Mouse (Mus musculus) neural tube, embryonic 14.5 days (tissue): ENCODE results near the gene Sstr3. TPM values are rescaled to one million over a fixed set of nuclear protein-coding genes. Genes with fewer than 3 reads are reported as not detected.
A peak's percentile ranks its signal among the peaks of the same experiment; 100 is the strongest.

Source experiments
- ATAC-seq: fragments of 200-750 bp; cut with Nextera tagmentation; 2 replicates; pipeline ENCODE4 v1.8.0; 2017; ENCODE audit warnings: low read depth, mild to moderate bottlenecking, moderate TSS enrichment, moderate library complexity
- H3K27ac ChIP-seq: fragments of 300-500 bp; sonication (generic); 2 replicates; pipeline ENCODE4 v1.5.1; 2014; ENCODE audit warnings: low read depth, mild to moderate bottlenecking, control low read depth, low read length, moderate library complexity, mixed read lengths
- H3K27me3 ChIP-seq: fragments of 300-500 bp; sonication (generic); 2 replicates; pipeline ENCODE4 v1.6.1; 2014; ENCODE audit warnings: low read length; ENCODE audit not compliant: control insufficient read depth, insufficient read depth
- H3K36me3 ChIP-seq: fragments of 300-500 bp; sonication (generic); 2 replicates; pipeline ENCODE4 v1.6.1; 2014; ENCODE audit warnings: low read length, mixed read lengths; ENCODE audit not compliant: control insufficient read depth, insufficient read depth
- H3K4me1 ChIP-seq: fragments of 300-500 bp; sonication (generic); 2 replicates; pipeline ENCODE4 v1.6.1; 2014; ENCODE audit warnings: low read length; ENCODE audit not compliant: control insufficient read depth, insufficient read depth
- H3K4me2 ChIP-seq: fragments of 300-500 bp; sonication (generic); 2 replicates; pipeline ENCODE4 v1.6.1; 2014; ENCODE audit warnings: mild to moderate bottlenecking, low read depth, low read length, control low read depth
- H3K4me3 ChIP-seq: fragments of 300-500 bp; sonication (generic); 2 replicates; pipeline ENCODE4 v1.5.1; 2014; ENCODE audit warnings: low read depth, low read length, control low read depth, mixed read lengths
- H3K9ac ChIP-seq: fragments of 300-500 bp; sonication (generic); replicated peaks from 2 replicates; pipeline ENCODE4 v1.6.1; 2014; ENCODE audit warnings: low read depth, mild to moderate bottlenecking, control low read depth, low read length, mixed read lengths
- H3K9me3 ChIP-seq: fragments of 300-500 bp; sonication (generic); 2 replicates; pipeline ENCODE4 v1.6.1; 2016; ENCODE audit warnings: low read length; ENCODE audit not compliant: control insufficient read depth
- WGBS: fragments of 180-500 bp; shearing (Covaris S2); extraction: QIAGEN DNeasy Blood & Tissue Kit; methylation state at CpG from one replicate; pipeline ENCODE4 v1.1.7; 2014; 5-methylcytosine and 5-hydroxymethylcytosine counted together
- polyA plus RNA-seq: library from polyadenylated mRNA; unstranded; fragments of >200 nt; fragmentation: Nextera tagmentation; extraction: Ambion mirVana; gene quantifications from 2 replicates; pipeline ENCODE4 v1.2.1, GENCODE M21; 2014

The Sstr3 gene
- polyA plus RNA-seq, 1 experiment from 2014 or later = 0.67 TPM

GRCm38 (mm10) chr15:78514393-78515146 is 29.9 kb downstream of the Sstr3 start:
- no peaks in the 10 kb centered on the region for H3K4me1 ChIP-seq
- WGBS = 36% methylated on average over 7 of the region's 7 CpGs
- H3K27me3 ChIP-seq = no peaks in the 10 kb centered on the region
- no peaks in the 10 kb centered on the region for H3K9me3 ChIP-seq
- no peak overlapping the region for H3K9ac ChIP-seq
- H3K4me2 ChIP-seq = no peak overlapping the region
- peak; percentile 46; the same call in 1 of the 2 replicates for ATAC-seq
- H3K27ac ChIP-seq = no peak overlapping the region
- no peaks in the 10 kb centered on the region for H3K36me3 ChIP-seq
- no peak overlapping the region for H3K4me3 ChIP-seq

DNA sequence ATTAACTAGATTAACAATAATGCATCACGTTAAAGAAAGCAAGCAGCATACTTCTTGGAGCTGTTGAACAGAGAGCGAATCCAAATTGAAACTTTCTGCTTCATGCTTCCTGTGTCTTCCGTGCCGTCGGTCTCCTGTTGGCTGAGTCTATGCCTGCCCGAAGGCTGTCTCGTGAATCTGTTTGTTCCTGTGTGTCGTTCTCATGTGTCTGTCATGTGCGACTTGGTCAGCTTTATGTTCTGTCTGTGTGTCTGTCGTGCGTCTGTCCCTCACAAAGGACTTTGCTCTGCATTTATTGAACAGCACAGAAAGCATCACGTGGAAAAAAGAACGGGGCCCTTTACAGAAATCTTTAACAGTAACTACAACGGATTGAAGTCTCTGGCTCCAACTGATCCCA is 31.5 kb downstream of the Sstr3 start:
- no peak overlapping the region for H3K4me2 ChIP-seq
- no peaks in the 10 kb centered on the region for H3K4me1 ChIP-seq
- 87% methylated on average over 14 of the region's 14 CpGs for WGBS
- H3K27me3 ChIP-seq = no peaks in the 10 kb centered on the region
- ATAC-seq = no peak
- H3K36me3 ChIP-seq = no peaks in the 10 kb centered on the region
- H3K4me3 ChIP-seq = no peak overlapping the region
- H3K27ac ChIP-seq = no peak overlapping the region
- no peak overlapping the region for H3K9ac ChIP-seq
- no peaks in the 10 kb centered on the region for H3K9me3 ChIP-seq

GRCm38 (mm10) chr15:78511951-78512350 is 32.5 kb downstream of the Sstr3 start:
- Histone ChIP-seq H3K9ac (no peak overlapping the region), H3K4me3 (no peak overlapping the region)
- WGBS = 86% methylated on average over 7 of the region's 7 CpGs

GRCm38 (mm10) chr15:78510736-78511135 is 33.7 kb downstream of the Sstr3 start:
- H3K36me3 ChIP-seq = no peaks in the 10 kb centered on the region
- no peak for ATAC-seq
- no peaks in the 10 kb centered on the region for H3K4me1 ChIP-seq
- no peak overlapping the region for H3K4me3 ChIP-seq
- H3K9ac ChIP-seq = no peak overlapping the region
- no peak overlapping the region for H3K27ac ChIP-seq
- H3K27me3 ChIP-seq = no peaks in the 10 kb centered on the region
- 92% methylated on average over 6 of the region's 6 CpGs for WGBS
- no peaks in the 10 kb centered on the region for H3K9me3 ChIP-seq
- no peak overlapping the region for H3K4me2 ChIP-seq

More at GRCm38 (mm10) chr15:78511951-78512350, 32.5 kb downstream of the Sstr3 start:
- H3K27me3 ChIP-seq = no peaks in the 10 kb centered on the region
- ATAC-seq = no peak
- no peak overlapping the region for H3K4me2 ChIP-seq
- H3K4me1 ChIP-seq = no peaks in the 10 kb centered on the region
- no peaks in the 10 kb centered on the region for H3K9me3 ChIP-seq
- H3K27ac ChIP-seq = no peak overlapping the region
- no peaks in the 10 kb centered on the region for H3K36me3 ChIP-seq

DNA sequence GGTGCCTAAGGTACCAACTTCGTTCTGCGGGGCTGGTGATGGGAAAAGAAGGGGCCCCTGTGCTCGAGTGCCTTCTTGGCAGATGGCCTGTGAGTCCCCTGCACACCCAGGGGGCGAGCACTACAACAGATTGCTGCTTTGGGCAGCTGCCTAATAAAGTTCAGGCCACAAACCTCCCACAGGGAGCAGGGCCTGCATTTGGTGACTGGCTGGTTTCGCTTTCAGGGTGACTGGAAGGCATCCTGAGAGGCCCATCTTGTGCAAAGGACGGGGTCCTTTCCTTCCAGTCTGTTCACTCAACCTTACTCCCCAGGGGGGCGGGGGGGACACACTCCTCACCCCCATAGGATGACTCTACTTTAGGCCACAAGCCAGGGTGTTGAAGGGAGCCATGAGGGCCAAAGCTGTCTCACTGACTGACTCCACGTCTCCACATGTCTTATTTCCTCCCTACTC is 34.3 kb downstream of the Sstr3 start:
- no peaks in the 10 kb centered on the region for H3K4me1 ChIP-seq
- H3K9me3 ChIP-seq = no peaks in the 10 kb centered on the region
- H3K36me3 ChIP-seq = no peaks in the 10 kb centered on the region
- H3K9ac ChIP-seq = 0 out of 2 replicates have a peak overlapping the region, but pooled peaks have one; percentile 4
- no peak for ATAC-seq
- no peak overlapping the region for H3K27ac ChIP-seq
- no peaks in the 10 kb centered on the region for H3K27me3 ChIP-seq
- no peak overlapping the region for H3K4me2 ChIP-seq
- no peak overlapping the region for H3K4me3 ChIP-seq
- WGBS = 54% methylated on average over 8 of the region's 8 CpGs

DNA sequence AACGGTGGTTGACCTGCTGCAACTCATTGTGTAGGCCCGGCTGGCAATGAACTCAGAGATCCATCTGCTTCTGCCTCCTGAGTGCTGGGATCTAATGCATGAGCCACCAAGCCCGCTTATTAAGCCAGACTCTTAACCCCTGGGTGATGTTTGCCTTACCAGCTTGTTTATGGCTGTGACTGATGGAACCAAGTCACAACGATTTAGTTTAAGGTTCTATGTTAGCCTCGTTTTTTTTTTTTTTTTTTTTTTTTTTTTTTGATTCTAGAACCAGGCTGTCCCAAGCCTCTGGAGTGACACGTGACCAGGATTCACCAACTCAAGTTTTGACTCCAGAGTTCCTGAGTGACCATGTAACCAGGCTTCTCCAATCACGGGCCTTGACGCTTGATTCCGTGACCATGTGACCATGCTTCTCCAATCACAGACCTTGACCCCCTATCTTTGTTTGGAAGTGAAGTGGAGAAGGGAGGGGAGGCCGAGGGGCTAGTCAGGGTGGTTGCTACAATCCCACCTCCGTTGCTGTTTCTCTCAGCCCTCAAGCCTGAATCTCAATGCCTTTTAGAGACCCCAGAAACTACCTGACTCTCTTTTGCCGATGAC is 35.1 kb downstream of the Sstr3 start:
- Histone ChIP-seq H3K4me3 (no peak overlapping the region), H3K27ac (no peak overlapping the region), H3K4me2 (no peak overlapping the region), H3K9ac (no peak overlapping the region), H3K4me1 (no peaks in the 10 kb centered on the region), H3K36me3 (no peaks in the 10 kb centered on the region), H3K9me3 (no peaks in the 10 kb centered on the region), H3K27me3 (no peaks in the 10 kb centered on the region)
- 43% methylated on average over 12 of the region's 12 CpGs for WGBS
- no peak for ATAC-seq

- ATAC-seq = no peak
- Histone ChIP-seq H3K36me3 (no peaks in the 10 kb centered on the region), H3K4me2 (no peak overlapping the region), H3K9me3 (no peaks in the 10 kb centered on the region), H3K27ac (no peak overlapping the region), H3K27me3 (no peaks in the 10 kb centered on the region), H3K4me3 (no peak overlapping the region), H3K9ac (no peak overlapping the region), H3K4me1 (no peaks in the 10 kb centered on the region)
- WGBS = 74% methylated on average over 7 of the region's 7 CpGs
Observed at GRCm38 (mm10) chr15:78508443-78508842, 36.0 kb downstream of the Sstr3 start.

DNA sequence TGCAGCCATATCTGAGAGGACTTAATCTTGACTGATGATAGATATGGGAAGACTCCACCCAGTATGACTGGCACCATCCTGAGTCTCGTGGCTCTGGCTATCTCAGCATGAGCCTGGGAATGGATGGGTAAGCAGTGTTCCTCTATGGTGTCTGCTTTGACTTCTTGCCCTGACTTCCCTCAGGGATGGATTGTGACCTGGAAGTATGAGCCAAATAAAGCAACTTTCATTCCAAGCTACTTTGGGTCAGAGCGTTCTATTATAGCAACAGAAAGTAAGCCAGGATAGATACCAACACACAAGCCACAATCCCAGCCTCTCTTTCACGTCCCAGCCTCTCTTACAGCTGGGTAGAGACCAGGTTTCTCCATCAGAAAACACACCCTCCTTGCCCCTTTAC is 38.9 kb downstream of the Sstr3 start:
- H3K4me2 ChIP-seq = no peak overlapping the region
- H3K9me3 ChIP-seq = no peaks in the 10 kb centered on the region
- no peak overlapping the region for H3K4me3 ChIP-seq
- no peaks in the 10 kb centered on the region for H3K4me1 ChIP-seq
- no peak for ATAC-seq
- no peaks in the 10 kb centered on the region for H3K27me3 ChIP-seq
- H3K27ac ChIP-seq = no peak overlapping the region
- WGBS = 88% methylated on average over 3 of the region's 3 CpGs
- H3K36me3 ChIP-seq = no peaks in the 10 kb centered on the region
- no peak overlapping the region for H3K9ac ChIP-seq

DNA sequence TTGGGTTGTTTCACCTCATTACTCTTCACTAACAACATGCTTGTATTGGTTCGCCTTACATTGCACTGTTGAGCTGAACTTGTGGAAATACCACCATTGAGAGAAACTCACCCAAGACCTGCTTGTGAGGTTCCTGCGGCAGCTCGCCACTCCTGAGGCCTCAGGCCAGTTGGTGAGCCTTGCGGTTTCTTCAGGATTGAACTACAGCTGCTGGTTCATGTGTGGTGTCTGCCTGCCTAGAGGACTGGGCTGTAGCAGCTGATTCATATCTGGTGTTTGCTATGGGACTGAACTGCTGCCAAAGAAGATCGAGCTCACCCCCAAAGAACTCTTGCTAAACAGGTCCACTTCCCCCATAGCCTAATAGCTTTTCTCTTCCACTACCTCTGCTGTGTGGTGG is 39.7 kb downstream of the Sstr3 start:
- no peak overlapping the region for H3K27ac ChIP-seq

More for the DNA sequence above, 39.7 kb downstream of the Sstr3 start:
- no peaks in the 10 kb centered on the region for H3K27me3 ChIP-seq
- no peaks in the 10 kb centered on the region for H3K9me3 ChIP-seq
- H3K4me3 ChIP-seq = no peak overlapping the region
- no peak for ATAC-seq
- H3K4me2 ChIP-seq = no peak overlapping the region
- no peaks in the 10 kb centered on the region for H3K4me1 ChIP-seq
- no peak overlapping the region for H3K9ac ChIP-seq
- 90% methylated on average over 5 of the region's 5 CpGs for WGBS
- no peaks in the 10 kb centered on the region for H3K36me3 ChIP-seq
